Mouse (Mus musculus): ENCODE measurements around the gene Ndufb8.

DNA sequence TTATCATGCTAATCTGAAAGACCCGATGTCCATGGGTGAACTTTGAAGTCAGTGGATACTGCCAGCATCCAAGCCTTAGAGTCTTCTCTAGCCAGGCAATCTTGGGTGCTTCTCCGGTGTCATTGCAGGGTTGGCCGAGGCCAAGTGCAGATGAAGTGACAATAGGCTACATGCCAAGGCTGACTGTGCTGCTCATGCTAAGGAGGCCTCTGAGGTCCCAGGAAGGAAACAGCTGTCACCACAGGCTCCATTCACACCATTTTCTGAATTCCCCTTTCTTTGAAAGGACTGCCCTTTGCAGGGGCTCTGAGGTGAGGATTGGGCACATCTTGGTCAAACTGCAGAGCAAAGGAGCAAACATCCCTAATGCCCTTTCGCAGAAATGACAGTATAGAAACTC is 52.5 kb downstream of the Ndufb8 start:
- TF ChIP-seq CEBPB (IDR thresholded peaks at IDR 0.05; ENCODE audit: insufficient read depth, poor library complexity, severe bottlenecking) (no peak), POLR2A (IDR thresholded peaks at IDR 0.05; ENCODE audit: insufficient read length, low read depth) (no peak), MYOG (IDR thresholded peaks at IDR 0.05; ENCODE audit: control insufficient read depth in 1 of 3, insufficient read depth in 1 of 3, insufficient read length in 2 of 3, low read depth in 2 of 3) (no peak), MAX (IDR thresholded peaks at IDR 0.05; ENCODE audit: low read depth) (no peak), MYOD1 (IDR thresholded peaks at IDR 0.05; ENCODE audit: control insufficient read depth in 1 of 3, insufficient read length in 2 of 3, low read depth in 2 of 3) (no peak), E2F4 (IDR thresholded peaks at IDR 0.05; ENCODE audit: insufficient read depth) (no peak), USF1 (IDR thresholded peaks at IDR 0.05; ENCODE audit: low read depth) (no peak), POLR2AphosphoS2 (IDR thresholded peaks at IDR 0.05; ENCODE audit: insufficient read length, low read depth) (no peak), REST (IDR thresholded peaks at IDR 0.05; ENCODE audit: insufficient read depth, insufficient read length) (no peak), TCF3 (IDR thresholded peaks at IDR 0.05; ENCODE audit: insufficient read length, low read depth) (no peak), TCF12 (IDR thresholded peaks at IDR 0.05; ENCODE audit: insufficient read depth, poor library complexity, severe bottlenecking) (no peak)
